Mouse (Mus musculus): ENCODE results near the gene Olfr218.

DNA sequence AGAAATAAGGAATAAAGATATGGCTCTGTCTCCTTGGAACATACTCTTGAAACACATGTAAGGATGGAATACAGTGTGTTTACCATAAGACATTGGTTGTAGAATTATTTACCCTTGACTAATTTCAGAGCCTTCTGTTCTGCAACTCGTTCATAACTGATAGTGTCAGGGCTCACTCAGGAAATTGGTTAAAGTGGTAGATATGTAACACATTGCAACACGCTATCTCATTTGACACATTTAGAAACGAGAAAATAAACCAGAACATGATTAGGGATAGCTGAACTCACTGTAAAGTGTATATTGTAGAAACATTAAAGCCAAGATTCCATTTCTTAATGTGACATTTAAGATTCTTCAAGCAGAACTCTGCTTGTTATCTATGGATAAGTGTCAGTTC lies 5.5 kb upstream of the Olfr218 start:
- no peak for TF ChIP-seq EP300 (IDR thresholded peaks at IDR 0.05; ENCODE audit: low read depth)
- no peak for TF ChIP-seq CTCF (IDR thresholded peaks at IDR 0.05; ENCODE audit: low read depth)
